Comparison of ENCODE assay signal across 27 mouse cellular contexts in genomic region chr11:48418066-48418756, GRCm38 (mm10).
DNase-seq lines count a peak whose midpoint lies in the region; ATAC-seq and TF ChIP-seq lines count a peak whose summit lies in the region.
"Had no signal": no experiment of that assay in that cellular context is flagged by ENCODE, and none has a peak within 500 bp of the region (broad histone marks: within the 10 kb centered on the region; RNA-seq: fewer than 3 reads in every experiment).

No protein-coding gene starts in this region.

- H3K79me2 ChIP-seq in heart, adult 2 months (replicated peaks; ENCODE audit: control insufficient read depth, insufficient read depth, low read length) = no peaks in the 10 kb centered on the region

- H3K36me3 ChIP-seq in midbrain, embryonic 12.5 days = no peaks in the 10 kb centered on the region
- no peaks in the 10 kb centered on the region for H3K36me3 ChIP-seq in midbrain, embryonic 14.5 days (ENCODE audit: control insufficient read depth, insufficient read depth, low read length)
- H3K36me3 ChIP-seq in forebrain, embryonic 15.5 days = no peaks in the 10 kb centered on the region
- no peaks in the 10 kb centered on the region for H3K36me3 ChIP-seq in hindbrain, embryonic 15.5 days
- H3K36me3 ChIP-seq in heart, adult 2 months (ENCODE audit: control insufficient read depth, insufficient read depth, low read length) = no peaks in the 10 kb centered on the region
- H3K36me3 ChIP-seq: heart, embryonic 13.5 days; limb, embryonic 10.5 days; liver, embryonic 15.5 days; lung, embryonic 15.5 days had no signal

- no peaks in the 10 kb centered on the region for H3K4me1 ChIP-seq in midbrain, embryonic 12.5 days
- no peaks in the 10 kb centered on the region for H3K4me1 ChIP-seq in midbrain, embryonic 14.5 days (ENCODE audit: control insufficient read depth, insufficient read depth, low read length)
- H3K4me1 ChIP-seq in forebrain, embryonic 15.5 days = no peaks in the 10 kb centered on the region
- H3K4me1 ChIP-seq in hindbrain, embryonic 15.5 days (replicated peaks) = no peaks in the 10 kb centered on the region
- no peaks in the 10 kb centered on the region for H3K4me1 ChIP-seq in heart, adult 2 months (ENCODE audit: control insufficient read depth, insufficient read depth, low read length)
- H3K4me1 ChIP-seq: limb, embryonic 10.5 days; liver, embryonic 15.5 days; lung, embryonic 15.5 days; megakaryocyte, embryonic 14.5 days had no signal

- TF ChIP-seq CTCF in heart, adult 2 months (IDR thresholded peaks at IDR 0.05) = no peak

- peak; percentile 62 for ATAC-seq in midbrain, embryonic 12.5 days (ENCODE audit: low FRiP score, low read depth)
- no peak for ATAC-seq in midbrain, embryonic 14.5 days (ENCODE audit: low FRiP score, low TSS enrichment)
- ATAC-seq in forebrain, embryonic 15.5 days (replicated peaks) = peak; percentile 90
- peak; percentile 65 for ATAC-seq in hindbrain, embryonic 15.5 days (ENCODE audit: low FRiP score, low read depth)
- ATAC-seq: activated CD4-positive, CD25-positive, alpha-beta regulatory T cell, adult 4 months; inflammation-experienced regulatory T-cells, adult 6 months; midbrain, embryonic 16.5 days had no signal

- intact Hi-C loops in heart, adult 2 months (cut with DNase I) = no loop called here

- no peaks in the 10 kb centered on the region for H3K9me3 ChIP-seq in midbrain, embryonic 12.5 days
- no peaks in the 10 kb centered on the region for H3K9me3 ChIP-seq in midbrain, embryonic 14.5 days (ENCODE audit: control insufficient read depth, low read length)
- no peaks in the 10 kb centered on the region for H3K9me3 ChIP-seq in forebrain, embryonic 15.5 days
- H3K9me3 ChIP-seq in hindbrain, embryonic 15.5 days = no peaks in the 10 kb centered on the region
- H3K9me3 ChIP-seq: heart, embryonic 13.5 days; limb, embryonic 10.5 days; liver, embryonic 15.5 days; lung, embryonic 15.5 days; megakaryocyte, embryonic 14.5 days had no signal

- H3K27ac ChIP-seq in midbrain, embryonic 12.5 days (replicated peaks) = no peak overlapping the region
- H3K27ac ChIP-seq in midbrain, embryonic 14.5 days (replicated peaks; ENCODE audit: low read depth, low read length) = no peak overlapping the region
- no peak overlapping the region for H3K27ac ChIP-seq in forebrain, embryonic 15.5 days (replicated peaks)
- no peak overlapping the region for H3K27ac ChIP-seq in hindbrain, embryonic 15.5 days (replicated peaks)
- H3K27ac ChIP-seq in heart, adult 2 months = no peak overlapping the region
- H3K27ac ChIP-seq: heart, embryonic 13.5 days; limb, embryonic 10.5 days; liver, embryonic 15.5 days; lung, embryonic 15.5 days had no signal

- 74% methylated on average over 6 of the region's 6 CpGs for WGBS in midbrain, embryonic 12.5 days
- 87% methylated on average over 6 of the region's 6 CpGs for WGBS in midbrain, embryonic 14.5 days
- 46% methylated on average over 6 of the region's 6 CpGs for whole genome bisulfite sequencing in forebrain, embryonic 15.5 days
- WGBS in hindbrain, embryonic 15.5 days = 56% methylated on average over 6 of the region's 6 CpGs
- 82% methylated on average over 6 of the region's 6 CpGs for WGBS in heart, adult 2 months

- H3K9ac ChIP-seq in midbrain, embryonic 12.5 days (replicated peaks) = no peak overlapping the region
- no peak overlapping the region for H3K9ac ChIP-seq in midbrain, embryonic 14.5 days (replicated peaks; ENCODE audit: low read length)
- H3K9ac ChIP-seq in forebrain, embryonic 15.5 days (replicated peaks) = no peak overlapping the region
- no peak overlapping the region for H3K9ac ChIP-seq in hindbrain, embryonic 15.5 days
- H3K9ac ChIP-seq in heart, adult 2 months (ENCODE audit: low read depth, low read length) = no peak overlapping the region
- H3K9ac ChIP-seq: heart, embryonic 13.5 days; liver, embryonic 15.5 days; lung, embryonic 15.5 days had no signal

- H3K4me3 ChIP-seq in midbrain, embryonic 12.5 days = no peak overlapping the region
- H3K4me3 ChIP-seq in midbrain, embryonic 14.5 days (replicated peaks; ENCODE audit: low read depth, low read length) = no peak overlapping the region
- no peak overlapping the region for H3K4me3 ChIP-seq in forebrain, embryonic 15.5 days
- H3K4me3 ChIP-seq in hindbrain, embryonic 15.5 days = no peak overlapping the region
- H3K4me3 ChIP-seq in heart, adult 2 months = no peak overlapping the region
- H3K4me3 ChIP-seq: heart, embryonic 13.5 days; limb, embryonic 10.5 days; liver, embryonic 15.5 days; lung, embryonic 15.5 days; megakaryocyte, embryonic 14.5 days had no signal

- no peak for TF ChIP-seq EP300 in heart, adult 2 months (IDR thresholded peaks at IDR 0.05; ENCODE audit: insufficient read depth, low read depth, low read length)

- H3K27me3 ChIP-seq in midbrain, embryonic 12.5 days = no peaks in the 10 kb centered on the region
- no peaks in the 10 kb centered on the region for H3K27me3 ChIP-seq in midbrain, embryonic 14.5 days (ENCODE audit: control insufficient read depth, insufficient read depth, low read length)
- H3K27me3 ChIP-seq in forebrain, embryonic 15.5 days = no peaks in the 10 kb centered on the region
- no peaks in the 10 kb centered on the region for H3K27me3 ChIP-seq in hindbrain, embryonic 15.5 days
- no peaks in the 10 kb centered on the region for H3K27me3 ChIP-seq in heart, adult 2 months (ENCODE audit: control insufficient read depth, insufficient read depth, low read length)
- H3K27me3 ChIP-seq: heart, embryonic 13.5 days; liver, embryonic 15.5 days; lung, embryonic 15.5 days; megakaryocyte, embryonic 14.5 days had no signal

- no peak overlapping the region for H3K4me2 ChIP-seq in midbrain, embryonic 12.5 days (replicated peaks)
- H3K4me2 ChIP-seq in midbrain, embryonic 14.5 days (ENCODE audit: low read length) = no peak overlapping the region
- no peak overlapping the region for H3K4me2 ChIP-seq in forebrain, embryonic 15.5 days (replicated peaks)
- H3K4me2 ChIP-seq in hindbrain, embryonic 15.5 days = no peak overlapping the region
- H3K4me2 ChIP-seq: heart, embryonic 13.5 days; liver, embryonic 15.5 days; lung, embryonic 15.5 days had no signal

- no peak for DNase-seq in midbrain, embryonic 14.5 days
- no peak for DNase-seq in frontal cortex, postnatal 25 days (ENCODE audit: low spot score in 2 of 2)
- DNase-seq in heart, adult 2 months = no peak
- no peak for DNase-seq in left cerebral cortex, adult 18-20 months (ENCODE audit: low spot score in 2 of 2)
- DNase-seq: adrenal gland, adult 8-10 months; cerebellum, adult 18-20 months; cerebellum, postnatal 25 days; gastrocnemius, postnatal 10 days; heart, adult 11 months; kidney, adult 8-10 months; kidney, postnatal 10 days; liver; lung, postnatal 36 days; right cerebral cortex, adult 18-20 months; thymus, adult 18-20 months; thymus, postnatal 36 days had no signal

- no peak for TF ChIP-seq POLR2A in heart, adult 2 months (IDR thresholded peaks at IDR 0.05; ENCODE audit: insufficient read depth, low read depth, low read length)
